Mouse (Mus musculus) E14TG2a.4 (cell line): ENCODE measurements around the gene Col8a1.

Experiments used
- CTCF ChIP-seq: conservative IDR thresholded peaks from 2 replicates; pipeline ENCODE4 v1.5.1; 2014; ENCODE audit warnings: low read length
- NANOG ChIP-seq: IDR thresholded peaks from 2 replicates; pipeline ENCODE4 v1.6.1; 2014; ENCODE audit warnings: borderline replicate concordance, low read length, mixed read lengths
- POU5F1 ChIP-seq: IDR thresholded peaks from 2 replicates; pipeline ENCODE4 v1.6.1; 2014; ENCODE audit warnings: low read length, borderline replicate concordance

DNA sequence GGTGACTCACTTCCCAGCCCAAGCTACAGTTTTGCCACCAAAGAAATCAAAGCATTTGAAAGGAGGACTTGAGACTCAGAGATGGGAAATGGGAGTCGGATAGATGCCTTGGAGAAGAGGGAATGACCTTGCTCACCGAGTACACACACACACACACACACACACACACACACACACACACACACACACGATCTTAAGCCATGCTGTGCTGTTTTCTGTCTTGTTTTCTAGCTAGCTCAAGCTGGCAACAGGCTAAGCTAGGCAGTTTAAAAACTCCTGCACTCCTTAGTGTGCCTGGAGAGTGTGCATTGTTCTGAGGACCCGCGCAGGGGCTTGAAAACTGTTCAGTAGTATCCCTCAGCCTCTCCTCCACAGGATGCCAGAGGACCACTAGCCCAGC, 1.2 kb upstream of the Col8a1 start:
- TF ChIP-seq CTCF: no peak
- TF ChIP-seq POU5F1: no peak
- no peak for TF ChIP-seq NANOG
